Mouse (Mus musculus) heart, adult 9 months (tissue): ENCODE measurements around the gene Hyal1.

ENCODE experiments used
- DNase-seq, 2 experiments: peaks; one replicate each; pipeline ENCODE4 v3.0.0; 2022; ENCODE audit warnings: low spot score in 2 of 2

The Hyal1 gene

GRCm38 (mm10) chr9:107576357-107577107 is at the start of gene Hyal1:
TSS of gene Hyal1 (plus strand) at chr9:107576927.
- peak; percentile 81 to 84 for DNase-seq

GRCm38 (mm10) chr9:107533791-107534407 is 42.8 kb upstream of the Hyal1 start, which contains the start of gene Tmem115:
TSS of gene Tmem115 (plus strand) at chr9:107533945.
- DNase-seq = peak; percentile 96 to 97

GRCm38 (mm10) chr9:107534408-107535202 is 42.1 kb upstream of the Hyal1 start:
- no peak for DNase-seq

- DNase-seq = no peak
These were observed 38.5 kb upstream of the Hyal1 start for GRCm38 (mm10) chr9:107538231-107538630.

- no peak for DNase-seq
These were observed 38.0 kb upstream of the Hyal1 start for GRCm38 (mm10) chr9:107538711-107539110.

GRCm38 (mm10) chr9:107539940-107540339 is 36.8 kb upstream of the Hyal1 start:
- DNase-seq = no peak

- DNase-seq = no peak
These were observed 36.3 kb upstream of the Hyal1 start for GRCm38 (mm10) chr9:107540420-107540819.

- DNase-seq = no peak
These were observed 35.7 kb upstream of the Hyal1 start for GRCm38 (mm10) chr9:107541005-107541404.

GRCm38 (mm10) chr9:107541474-107542351 is 35.0 kb upstream of the Hyal1 start, which contains the start of the genes Cyb561d2 and Nprl2:
TSS of gene Cyb561d2 (minus strand) at chr9:107542193.
TSS of gene Nprl2 (plus strand) at chr9:107542226.
- peak; percentile 93 to 96 for DNase-seq

GRCm38 (mm10) chr9:107542352-107542686 is 34.4 kb upstream of the Hyal1 start:
- no peak for DNase-seq

- no peak for DNase-seq
These were observed 34.0 kb upstream of the Hyal1 start for GRCm38 (mm10) chr9:107542721-107543120.

GRCm38 (mm10) chr9:107543299-107543698 is 33.4 kb upstream of the Hyal1 start:
- DNase-seq = no peak

- no peak for DNase-seq
These were observed 32.5 kb upstream of the Hyal1 start for GRCm38 (mm10) chr9:107544196-107544700.

- DNase-seq = no peak
These were observed 32.0 kb upstream of the Hyal1 start for GRCm38 (mm10) chr9:107544729-107545128.

- no peak for DNase-seq
These were observed 31.5 kb upstream of the Hyal1 start for GRCm38 (mm10) chr9:107545199-107545598.

- DNase-seq = peak in 1 of 2 experiments; percentile 65
These were observed 31.1 kb upstream of the Hyal1 start for GRCm38 (mm10) chr9:107545602-107546001.

- DNase-seq = peak; percentile 84 to 89
These were observed 29.7 kb upstream of the Hyal1 start, which contains the start of gene Zmynd10 for GRCm38 (mm10) chr9:107547026-107547425. TSS of gene Zmynd10 (plus strand) at chr9:107547298.

GRCm38 (mm10) chr9:107547957-107548356 is 28.8 kb upstream of the Hyal1 start:
- no peak for DNase-seq

GRCm38 (mm10) chr9:107548820-107549219 is 27.9 kb upstream of the Hyal1 start:
- no peak for DNase-seq

GRCm38 (mm10) chr9:107549297-107550074 is 27.2 kb upstream of the Hyal1 start:
- no peak for DNase-seq
